Mouse (Mus musculus) heart, embryonic 10.5 days (tissue): Measurements from ENCODE around the gene Tbc1d10a. TPM values are rescaled to one million over a fixed set of nuclear protein-coding genes. Genes with fewer than 3 reads are reported as not detected.

ENCODE experiments used
- DNase-seq: peaks from one replicate; pipeline ENCODE4 v3.0.0-alpha.2; 2017; ENCODE audit warnings: low spot score
- H3K27ac ChIP-seq: fragments of 300-500 bp; sonication (generic); 2 replicates; pipeline ENCODE4 v1.5.1; 2016; ENCODE audit warnings: mild to moderate bottlenecking
- H3K27me3 ChIP-seq: fragments of 300-500 bp; sonication (generic); 2 replicates; pipeline ENCODE4 v1.6.1; 2016; ENCODE audit warnings: mild to moderate bottlenecking; ENCODE audit not compliant: poor library complexity, insufficient read depth, severe bottlenecking
- H3K36me3 ChIP-seq: fragments of 300-500 bp; sonication (generic); 2 replicates; pipeline ENCODE4 v1.6.1; 2016; ENCODE audit warnings: mild to moderate bottlenecking, moderate library complexity
- H3K4me1 ChIP-seq: fragments of 300-500 bp; sonication (generic); 2 replicates; pipeline ENCODE4 v1.6.1; 2016; ENCODE audit warnings: mild to moderate bottlenecking
- H3K4me3 ChIP-seq: fragments of 300-500 bp; sonication (generic); 2 replicates; pipeline ENCODE4 v1.5.1; 2016; ENCODE audit warnings: mild to moderate bottlenecking, moderate library complexity
- H3K9me3 ChIP-seq: fragments of 300-500 bp; sonication (generic); 2 replicates; pipeline ENCODE4 v1.6.1; 2016; ENCODE audit warnings: mild to moderate bottlenecking, moderate library complexity
- WGBS: fragments of 180-500 bp; shearing (Covaris S2); methylation state at CpG from one replicate; pipeline ENCODE4 v1.1.7; 2016; 5-methylcytosine and 5-hydroxymethylcytosine counted together
- polyA plus RNA-seq: library from polyadenylated mRNA; unstranded; fragments of >200 nt; fragmentation: Nextera tagmentation; extraction: Ambion mirVana; gene quantifications from 2 replicates; pipeline ENCODE4 v1.2.1, GENCODE M21; 2016

Gene Tbc1d10a
- polyA plus RNA-seq, 1 experiment from 2014 or later, result 22.0 TPM

DNA sequence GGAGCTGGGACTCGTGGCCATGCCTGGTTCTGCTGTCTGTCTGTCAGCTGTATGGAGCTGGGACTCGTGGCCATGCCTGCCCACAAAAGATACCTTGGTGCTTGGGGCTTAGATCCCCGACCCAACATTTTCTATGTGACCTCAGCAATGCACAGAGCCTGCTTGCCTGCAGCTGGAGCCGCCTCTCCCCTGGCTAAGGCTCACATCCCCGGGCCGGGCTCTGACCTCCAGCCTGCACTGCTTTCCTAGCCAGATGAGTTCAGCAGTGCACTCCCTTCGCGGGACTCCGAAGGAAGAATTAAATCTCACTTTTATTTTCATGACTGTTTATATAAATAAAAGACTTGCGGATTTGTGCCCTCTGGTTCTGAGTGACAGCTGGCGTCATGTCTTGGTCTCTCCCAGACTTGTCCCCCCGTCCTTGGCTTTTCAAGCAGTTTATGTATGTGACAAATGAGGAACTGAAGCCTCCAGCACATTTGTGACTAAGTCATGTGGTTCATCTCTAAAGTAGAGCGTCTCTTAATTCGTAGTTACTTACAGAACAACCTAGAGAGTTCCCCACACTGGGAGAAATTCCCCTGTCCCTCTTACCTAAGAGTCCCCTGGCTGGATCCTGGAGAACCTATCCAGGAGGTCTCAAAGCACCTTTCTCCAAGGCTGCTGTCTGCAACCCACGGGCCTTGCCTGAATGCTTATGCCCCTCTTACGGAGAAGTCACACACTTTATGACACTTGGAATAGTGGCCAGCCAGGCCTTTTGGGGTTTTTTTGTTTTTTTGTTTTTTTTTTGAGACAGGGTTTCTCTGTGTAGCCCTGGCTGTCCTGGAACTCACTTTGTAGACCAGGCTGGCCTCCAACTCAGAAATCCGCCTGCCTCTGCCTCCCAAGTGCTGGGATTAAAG is 35.7 kb downstream of the Tbc1d10a start:
- H3K36me3 ChIP-seq, result no peaks in the 10 kb centered on the region
- peaks cover 33% of the 10 kb centered on the region for H3K27me3 ChIP-seq
- no peak for DNase-seq
- no peak overlapping the region for H3K4me3 ChIP-seq
- H3K4me1 ChIP-seq, result peaks cover 27% of the 10 kb centered on the region
- no peak overlapping the region for H3K27ac ChIP-seq
- H3K9me3 ChIP-seq, result no peaks in the 10 kb centered on the region
- 74% methylated on average over 17 of the region's 17 CpGs for WGBS

DNA sequence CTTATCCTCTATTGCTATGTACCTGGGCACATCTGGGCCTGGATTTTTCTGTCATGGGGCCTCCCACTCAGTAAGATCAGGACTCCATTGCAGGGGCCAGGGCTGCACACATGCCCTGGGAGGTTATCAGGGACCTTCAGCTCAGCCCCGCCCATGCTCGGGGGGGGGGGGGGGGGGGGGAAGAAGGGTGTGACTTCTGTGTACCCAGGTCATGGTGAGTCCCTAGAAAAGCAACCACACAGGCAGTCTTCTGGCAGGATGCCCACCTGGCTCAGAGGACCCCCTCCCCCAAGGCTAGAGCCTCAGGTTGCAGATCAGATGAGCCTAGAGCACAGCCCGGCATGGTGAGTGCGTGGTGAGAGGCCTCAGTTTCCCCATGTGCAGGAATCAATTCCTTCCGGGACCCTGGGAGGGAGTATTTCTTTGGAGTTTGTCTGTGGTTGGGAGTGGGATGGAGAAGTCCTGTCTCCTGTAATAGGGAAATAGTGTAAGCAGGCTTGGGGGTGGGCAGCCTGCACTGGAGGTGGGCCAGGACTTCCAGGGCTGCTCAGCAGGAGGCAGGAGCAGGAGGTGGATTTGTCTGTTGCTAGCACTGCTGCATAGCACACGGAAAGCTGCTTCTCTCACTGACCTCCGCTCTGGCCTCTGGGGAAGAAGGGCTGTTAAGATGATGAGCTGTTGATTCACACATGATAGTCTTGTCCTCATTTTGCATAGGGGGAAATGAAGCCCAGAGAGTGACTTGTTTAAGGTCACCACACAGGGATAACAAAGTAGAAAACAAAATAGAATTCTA is 37.0 kb downstream of the Tbc1d10a start:
- peaks cover 28% of the 10 kb centered on the region for H3K27me3 ChIP-seq
- H3K27ac ChIP-seq, result peak overlapping the region; percentile 74
- no peaks in the 10 kb centered on the region for H3K36me3 ChIP-seq
- no peaks in the 10 kb centered on the region for H3K9me3 ChIP-seq
- peak; percentile 91 for DNase-seq
- peak overlapping the region; percentile 31 for H3K4me3 ChIP-seq
- 16% methylated on average over 7 of the region's 7 CpGs for WGBS
- H3K4me1 ChIP-seq, result peaks cover 18% of the 10 kb centered on the region; the same call in 1 of the 2 replicates

DNA sequence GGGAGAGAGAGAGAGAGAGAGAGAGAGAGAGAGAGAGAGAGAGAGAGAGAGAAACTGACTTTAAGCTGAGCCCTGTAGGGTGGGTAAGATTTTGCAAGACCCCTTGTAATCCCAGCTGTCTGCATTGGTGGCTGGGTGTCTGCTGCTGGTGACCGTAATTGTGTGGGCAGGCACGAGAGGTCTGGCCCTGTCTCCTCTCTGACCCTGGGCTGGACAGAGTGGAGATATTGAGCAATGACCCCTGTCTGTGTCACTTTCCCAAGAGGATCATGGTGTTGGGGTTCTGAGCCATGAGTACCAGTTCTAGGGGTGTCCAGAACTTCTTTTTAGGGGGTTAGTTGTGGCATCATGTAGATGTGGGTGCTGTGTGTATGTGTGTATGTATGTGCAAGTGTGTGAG is 37.6 kb downstream of the Tbc1d10a start:
- H3K36me3 ChIP-seq, result no peaks in the 10 kb centered on the region
- DNase-seq, result no peak
- 38% methylated on average over 2 of the region's 2 CpGs for WGBS
- no peaks in the 10 kb centered on the region for H3K9me3 ChIP-seq
- peaks cover 22% of the 10 kb centered on the region for H3K27me3 ChIP-seq
- peaks cover 14% of the 10 kb centered on the region; the same call in 1 of the 2 replicates for H3K4me1 ChIP-seq
- H3K4me3 ChIP-seq, result peak overlapping the region; percentile 35; the same call in 1 of the 2 replicates
- peak overlapping the region; percentile 74 for H3K27ac ChIP-seq

DNA sequence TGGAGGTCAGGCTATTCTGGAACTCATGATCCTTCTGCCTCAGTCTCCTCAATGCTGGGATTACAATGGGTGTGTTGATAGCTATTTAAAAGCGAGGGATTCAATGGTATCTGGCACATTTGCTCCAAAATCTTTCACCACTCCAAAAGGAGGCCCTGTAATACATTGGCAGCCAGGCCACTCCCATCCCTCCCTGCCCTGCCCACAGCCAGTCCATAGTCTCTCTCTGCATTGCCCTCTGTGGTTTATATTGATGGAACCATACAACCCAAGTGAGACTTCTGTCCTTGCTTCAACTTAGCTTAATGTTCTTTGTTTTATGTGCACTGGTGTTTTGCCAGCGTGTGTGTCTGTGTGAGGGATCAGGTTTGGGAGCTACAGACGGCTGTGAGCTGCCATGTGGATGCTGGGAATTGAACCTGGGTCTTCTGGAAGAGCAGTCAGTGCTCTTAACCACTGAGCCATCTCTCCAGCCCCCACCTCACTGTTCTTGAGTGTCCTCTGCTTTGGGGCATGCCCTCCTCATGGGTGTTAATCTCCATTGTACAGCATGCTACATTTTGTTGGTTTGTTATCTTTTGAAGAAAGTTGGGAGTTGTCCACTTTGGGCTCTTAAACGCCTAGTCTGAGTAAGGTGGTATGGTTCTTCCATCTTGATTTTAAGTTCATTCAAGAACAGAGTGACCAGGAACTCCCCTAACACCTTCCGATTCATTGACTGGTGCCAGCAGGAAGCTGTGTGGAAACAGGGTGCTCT is 40.2 kb downstream of the Tbc1d10a start:
- H3K27ac ChIP-seq, result no peak overlapping the region
- no peaks in the 10 kb centered on the region for H3K9me3 ChIP-seq
- H3K27me3 ChIP-seq, result peaks cover 11% of the 10 kb centered on the region
- H3K36me3 ChIP-seq, result no peaks in the 10 kb centered on the region
- no peak for DNase-seq
- H3K4me1 ChIP-seq, result peaks cover 16% of the 10 kb centered on the region
- 73% methylated on average over 5 of the region's 5 CpGs for WGBS
- H3K4me3 ChIP-seq, result no peak overlapping the region

DNA sequence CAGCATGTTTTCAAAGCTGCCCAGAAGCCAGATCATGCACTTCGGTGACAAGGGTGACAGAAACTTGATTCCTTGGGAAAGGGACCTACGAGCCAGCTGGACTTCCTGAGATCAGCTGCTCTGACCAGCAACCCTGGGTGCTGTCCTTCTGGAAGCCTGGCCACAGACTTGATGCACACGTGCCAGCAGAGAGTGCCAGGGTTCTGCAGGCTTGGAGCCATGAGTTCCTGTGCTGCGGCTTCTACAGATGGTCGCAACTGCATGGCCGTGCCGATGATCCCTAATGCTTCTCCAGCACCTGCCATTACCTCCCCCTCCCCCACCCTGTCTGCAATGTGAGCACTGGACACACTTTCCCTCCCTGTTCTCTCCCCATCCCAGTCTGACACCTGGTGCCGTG is 41.9 kb downstream of the Tbc1d10a start:
- no peak overlapping the region for H3K27ac ChIP-seq
- no peak overlapping the region for H3K4me3 ChIP-seq
- no peak for DNase-seq
- H3K4me1 ChIP-seq, result peaks cover 18% of the 10 kb centered on the region
- WGBS, result 31% methylated on average over 8 of the region's 8 CpGs
- no peaks in the 10 kb centered on the region for H3K9me3 ChIP-seq
- peaks cover 10% of the 10 kb centered on the region for H3K27me3 ChIP-seq
- H3K36me3 ChIP-seq, result no peaks in the 10 kb centered on the region

DNA sequence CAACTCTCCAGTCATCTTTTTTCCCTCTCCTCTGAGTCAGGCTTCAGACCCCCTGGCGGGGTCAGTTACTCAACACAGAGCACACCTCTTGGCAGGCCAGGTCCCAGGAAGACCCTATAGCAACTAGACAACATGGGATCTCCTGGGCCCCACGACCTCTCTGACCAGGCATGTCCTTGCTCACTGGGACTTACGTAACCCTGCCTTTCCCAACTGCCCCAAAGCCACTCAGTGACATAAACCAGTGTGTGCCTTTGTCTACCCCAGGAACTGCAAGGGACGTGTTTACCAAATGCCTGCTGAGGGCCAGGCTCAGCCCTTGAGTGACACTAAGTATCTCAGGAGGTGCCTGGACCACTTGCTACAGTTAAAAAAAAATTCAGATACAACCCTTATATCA is 43.3 kb downstream of the Tbc1d10a start:
- 51% methylated on average over 4 of the region's 4 CpGs for WGBS
- no peaks in the 10 kb centered on the region for H3K36me3 ChIP-seq
- no peaks in the 10 kb centered on the region for H3K9me3 ChIP-seq
- H3K4me1 ChIP-seq, result peaks cover 14% of the 10 kb centered on the region
- no peak for DNase-seq
- no peak overlapping the region for H3K27ac ChIP-seq
- H3K4me3 ChIP-seq, result no peak overlapping the region
- peaks cover 5% of the 10 kb centered on the region for H3K27me3 ChIP-seq

DNA sequence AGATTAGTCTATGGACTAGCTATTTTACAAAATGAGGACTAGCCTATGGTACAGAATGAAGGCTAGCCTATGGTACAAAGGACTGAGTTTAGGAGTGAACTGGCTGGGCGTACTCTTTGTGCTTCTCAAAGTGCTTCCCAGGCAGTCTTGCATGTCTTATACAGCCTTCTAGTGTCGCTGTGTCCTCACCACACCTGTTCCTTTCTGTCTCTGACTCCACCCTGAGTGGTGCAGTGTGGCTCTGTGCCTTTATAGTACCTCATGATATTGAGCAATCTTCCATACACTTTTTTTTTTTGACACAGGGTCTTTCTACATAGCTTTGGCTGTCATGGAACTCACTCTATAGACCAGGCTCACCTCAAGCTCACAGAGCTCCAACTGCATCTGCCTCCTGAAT is 44.8 kb downstream of the Tbc1d10a start:
- H3K27ac ChIP-seq, result no peak overlapping the region
- 87% methylated on average over 2 of the region's 2 CpGs for WGBS
- no peaks in the 10 kb centered on the region for H3K36me3 ChIP-seq
- DNase-seq, result no peak
- H3K9me3 ChIP-seq, result no peaks in the 10 kb centered on the region
- H3K4me3 ChIP-seq, result no peak overlapping the region
- H3K4me1 ChIP-seq, result peaks cover 14% of the 10 kb centered on the region
- no peaks in the 10 kb centered on the region; the same call in 1 of the 2 replicates for H3K27me3 ChIP-seq

DNA sequence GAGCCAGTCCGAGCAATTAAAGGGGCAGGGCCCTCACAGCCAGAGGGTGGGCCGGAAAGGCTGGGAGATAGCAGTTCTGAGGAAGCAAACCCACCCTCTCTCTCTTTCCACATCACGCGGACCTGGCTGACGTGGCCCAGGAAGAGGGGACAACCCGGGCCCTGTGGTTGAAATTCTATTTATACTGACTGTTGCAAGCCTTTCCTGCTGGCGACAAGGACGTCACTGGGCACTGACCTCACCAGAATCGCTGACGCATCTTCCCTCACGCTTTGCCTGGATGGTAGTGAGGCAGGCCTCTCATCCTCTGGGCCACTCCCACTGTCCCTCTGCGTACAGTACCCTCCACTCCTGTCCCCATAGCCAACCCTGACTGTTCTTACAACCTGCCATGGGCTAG is 46.1 kb downstream of the Tbc1d10a start:
- no peaks in the 10 kb centered on the region; the same call in 1 of the 2 replicates for H3K27me3 ChIP-seq
- no peaks in the 10 kb centered on the region for H3K36me3 ChIP-seq
- H3K27ac ChIP-seq, result no peak overlapping the region
- no peak overlapping the region for H3K4me3 ChIP-seq
- peaks cover 14% of the 10 kb centered on the region for H3K4me1 ChIP-seq
- H3K9me3 ChIP-seq, result no peaks in the 10 kb centered on the region
- WGBS, result 48% methylated on average over 12 of the region's 12 CpGs
- no peak for DNase-seq

DNA sequence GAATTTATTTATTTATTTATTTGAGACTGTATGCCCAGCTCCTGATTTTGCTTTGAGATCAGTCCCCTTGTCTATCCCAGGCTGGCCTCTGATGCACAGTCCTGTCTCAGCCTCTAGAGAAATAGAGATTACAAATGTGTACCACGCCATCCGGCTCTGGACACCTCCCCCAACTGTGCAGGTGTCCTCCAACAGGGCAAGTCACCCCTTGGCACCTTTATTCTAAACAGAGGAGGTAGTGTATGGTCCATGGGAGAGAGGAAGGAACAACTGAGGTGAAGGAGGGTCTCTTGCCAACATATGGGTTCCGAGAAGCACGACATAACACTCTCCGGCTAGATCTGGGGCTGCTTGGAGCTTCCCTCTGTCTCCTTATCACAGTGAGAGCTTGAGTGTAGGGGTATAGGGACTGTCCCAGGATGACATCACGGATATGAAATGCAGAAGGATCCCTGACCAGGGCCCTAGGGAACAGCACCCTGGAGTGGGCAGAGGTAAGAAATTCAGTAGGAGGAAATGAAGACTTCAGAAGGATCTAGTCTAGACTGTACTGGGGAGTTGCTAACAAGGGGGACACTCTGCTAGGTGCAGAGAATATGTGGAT is 48.6 kb downstream of the Tbc1d10a start:
- 0 out of 2 replicates have a peak, but pooled peaks cover 5% of the 10 kb centered on the region for H3K4me1 ChIP-seq
- H3K27me3 ChIP-seq, result peaks cover 8% of the 10 kb centered on the region; the same call in 1 of the 2 replicates
- H3K36me3 ChIP-seq, result no peaks in the 10 kb centered on the region
- no peak for DNase-seq
- no peak overlapping the region for H3K4me3 ChIP-seq
- WGBS, result 83% methylated on average over 6 of the region's 6 CpGs
- no peaks in the 10 kb centered on the region for H3K9me3 ChIP-seq
- H3K27ac ChIP-seq, result no peak overlapping the region

DNA sequence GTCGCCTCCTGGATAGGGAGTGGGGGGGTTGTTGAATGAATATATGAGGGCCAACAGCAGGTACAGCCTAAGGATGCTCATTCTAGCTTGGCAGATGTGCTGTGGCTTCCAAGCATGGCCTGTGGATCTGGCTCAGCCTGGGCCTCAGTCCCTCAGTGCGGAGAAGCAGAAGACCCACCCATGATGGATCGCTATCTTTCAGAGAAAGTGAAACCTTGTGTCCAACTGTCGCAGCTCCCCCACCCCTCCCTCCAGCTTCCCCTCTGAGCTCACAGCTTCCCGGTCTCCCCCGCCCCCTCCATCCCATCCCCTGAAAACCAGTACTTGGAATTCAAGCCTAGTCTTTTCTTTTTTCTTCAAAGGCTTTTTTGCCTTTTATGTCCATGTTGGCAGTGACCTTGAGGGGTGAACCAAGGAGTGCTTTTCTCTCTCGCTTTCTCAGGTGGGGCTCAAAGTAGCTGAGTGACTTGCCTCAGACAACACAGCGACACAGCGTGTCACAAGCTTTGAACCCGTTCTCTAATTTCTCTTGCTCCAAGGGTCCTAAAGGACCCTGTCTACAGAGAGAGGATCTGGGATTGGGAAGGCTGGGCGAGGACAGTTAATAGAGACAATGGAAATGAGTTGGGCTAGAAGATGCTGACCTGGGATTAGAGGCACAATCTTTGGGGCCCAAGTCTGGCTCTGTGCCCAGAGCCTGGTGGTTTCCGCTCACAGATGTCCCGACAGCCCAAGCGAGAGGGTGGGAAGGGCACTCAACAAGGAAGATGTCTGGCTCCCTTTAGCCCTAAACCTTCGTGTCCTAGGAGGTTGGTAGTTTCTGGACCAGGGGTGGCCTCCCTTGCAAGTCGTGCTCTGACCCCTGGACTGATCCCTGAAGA is 49.3 kb downstream of the Tbc1d10a start, which contains the start of gene Osm:
Gene Osm (plus strand): TSS at position 756 of the 881 bp plus-strand sequence.
- no peak within 1 kb of the TSS for H3K4me3 ChIP-seq
- H3K36me3 ChIP-seq, result no peaks in the 10 kb centered on the region
- no peaks in the 10 kb centered on the region for H3K9me3 ChIP-seq
- no peak for DNase-seq
- peaks cover 8% of the 10 kb centered on the region; the same call in 1 of the 2 replicates for H3K27me3 ChIP-seq
- 0 out of 2 replicates have a peak, but pooled peaks cover 5% of the 10 kb centered on the region for H3K4me1 ChIP-seq
- H3K27ac ChIP-seq, result no peak within 1 kb of the TSS
- 69% methylated on average over 16 of the region's 16 CpGs for WGBS

DNA sequence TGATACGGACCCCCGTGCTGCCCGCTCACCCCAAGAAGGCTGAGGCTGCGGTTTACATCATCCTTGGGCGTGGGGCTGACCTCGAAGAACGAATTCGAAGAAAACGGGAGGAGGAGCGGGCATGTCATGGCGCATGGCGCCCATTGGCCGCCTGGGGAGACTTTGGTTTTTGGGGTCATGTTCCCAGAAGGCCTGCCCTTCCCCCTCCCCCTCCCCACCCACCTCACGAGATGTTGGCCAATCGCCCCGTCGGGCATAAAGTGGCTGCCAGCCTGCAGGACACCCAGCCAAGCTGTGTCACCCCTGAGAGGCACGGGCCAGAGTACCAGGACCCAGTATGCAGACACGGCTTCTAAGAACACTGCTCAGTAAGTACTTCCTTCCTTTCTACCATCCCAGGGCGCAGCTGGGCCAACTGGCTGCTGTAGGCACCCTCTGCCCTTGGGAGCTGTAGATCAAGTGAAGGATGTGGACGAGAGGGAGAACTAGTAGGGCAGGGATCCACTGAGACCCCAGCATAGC is 50.0 kb downstream of the Tbc1d10a start:
- H3K27ac ChIP-seq, result no peak overlapping the region
- no peak for DNase-seq
- WGBS, result 88% methylated on average over 21 of the region's 21 CpGs
- H3K9me3 ChIP-seq, result no peaks in the 10 kb centered on the region
- H3K36me3 ChIP-seq, result no peaks in the 10 kb centered on the region
- no peak overlapping the region for H3K4me3 ChIP-seq
- H3K27me3 ChIP-seq, result peaks cover 8% of the 10 kb centered on the region; the same call in 1 of the 2 replicates
- H3K4me1 ChIP-seq, result 0 out of 2 replicates have a peak, but pooled peaks cover 5% of the 10 kb centered on the region
